Mouse (Mus musculus) ES-E14 (cell line): ENCODE measurements around the gene Capn10. TPM values are rescaled to one million over a fixed set of nuclear protein-coding genes. Genes with fewer than 3 reads are reported as not detected.
A peak's percentile ranks its signal among the peaks of the same experiment; 100 is the strongest.

Source experiments
- DNase-seq: peaks from one replicate; pipeline ENCODE4 v3.0.0-alpha.2; 2013; ENCODE audit warnings: low read depth, low spot score
- H3K27ac ChIP-seq: 2 replicates; pipeline ENCODE4 v1.5.1; 2012; ENCODE audit warnings: low read depth, mild to moderate bottlenecking, low read length, moderate library complexity, mixed read lengths; ENCODE audit not compliant: poor library complexity, insufficient read depth, severe bottlenecking
- H3K36me3 ChIP-seq: 2 replicates; pipeline ENCODE4 v1.6.1; 2012; ENCODE audit warnings: mild to moderate bottlenecking, low read length, moderate library complexity, mixed read lengths; ENCODE audit not compliant: control insufficient read depth, poor library complexity, insufficient read depth, severe bottlenecking
- H3K4me1 ChIP-seq, 2 experiments: fragments of 150-350 bp in 1 of 2; sonication (generic) in 1 of 2; 2 replicates each; pipeline ENCODE4 v1.6.1; 2012; ENCODE audit warnings: low read length in 2 of 2, mild to moderate bottlenecking in 1 of 2, mixed read lengths in 1 of 2; ENCODE audit not compliant: control insufficient read depth in 2 of 2, insufficient read depth in 2 of 2, poor library complexity in 1 of 2
- H3K4me3 ChIP-seq, 2 experiments: fragments of 150-350 bp in 1 of 2; sonication (generic) in 1 of 2; 2 replicates each; pipeline ENCODE4 v1.5.1; 2012; ENCODE audit warnings: low read length in 2 of 2, low read depth in 1 of 2, mild to moderate bottlenecking in 1 of 2, mixed read lengths in 1 of 2; ENCODE audit not compliant: insufficient read depth in 1 of 2, poor library complexity in 1 of 2, severe bottlenecking in 1 of 2
- H3K9ac ChIP-seq: 2 replicates; pipeline ENCODE4 v1.6.1; 2012; ENCODE audit warnings: low read depth, mild to moderate bottlenecking, low read length, mixed read lengths; ENCODE audit not compliant: poor library complexity, insufficient read depth, severe bottlenecking
- H3K9me3 ChIP-seq: fragments of 150-350 bp; sonication (generic); 2 replicates; pipeline ENCODE4 v1.6.1; 2012; ENCODE audit warnings: low read depth, mild to moderate bottlenecking, low read length; ENCODE audit not compliant: control insufficient read depth, insufficient read depth
- CHD2 ChIP-seq: IDR thresholded peaks from 2 replicates; pipeline ENCODE4 v1.6.1; 2014; ENCODE audit warnings: mild to moderate bottlenecking, low read depth, low read length, inconsistent platforms
- HCFC1 ChIP-seq: IDR thresholded peaks from 2 replicates; pipeline ENCODE4 v1.6.1; 2012; ENCODE audit warnings: low read length, inconsistent platforms, borderline replicate concordance; ENCODE audit not compliant: insufficient read depth
- MAFK ChIP-seq: IDR thresholded peaks from 2 replicates; pipeline ENCODE4 v1.6.1; 2014; ENCODE audit warnings: mild to moderate bottlenecking, low read depth, low read length, inconsistent platforms; ENCODE audit not compliant: insufficient read depth
- ZC3H11A ChIP-seq: IDR thresholded peaks from 2 replicates; pipeline ENCODE4 v1.6.1; 2012; ENCODE audit warnings: low read depth, mild to moderate bottlenecking, inconsistent platforms, low read length, borderline replicate concordance
- ZNF384 ChIP-seq: IDR thresholded peaks from 2 replicates; pipeline ENCODE4 v1.6.1; 2012; ENCODE audit warnings: low read depth, low read length, inconsistent platforms
- in situ Hi-C, 2 experiments: fragments of 600-800 bp; cut with MboI; formaldehyde crosslinking; loops; one replicate each; pipeline ENCODE4 v1.15.1; 2025; ENCODE audit warnings: low sequenced_read_pairs in 2 of 2, inconsistent platforms in 1 of 2; ENCODE audit not compliant: unreplicated experiment in 2 of 2
- total RNA-seq: library from RNA; depleted of rRNA; stranded (reverse); fragments of 300-350 nt; gene quantifications from 2 replicates; pipeline ENCODE4 v1.2.3, GENCODE M21; 2012

Capn10 gene
- total RNA-seq, 1 experiment = 32.6 TPM

DNA sequence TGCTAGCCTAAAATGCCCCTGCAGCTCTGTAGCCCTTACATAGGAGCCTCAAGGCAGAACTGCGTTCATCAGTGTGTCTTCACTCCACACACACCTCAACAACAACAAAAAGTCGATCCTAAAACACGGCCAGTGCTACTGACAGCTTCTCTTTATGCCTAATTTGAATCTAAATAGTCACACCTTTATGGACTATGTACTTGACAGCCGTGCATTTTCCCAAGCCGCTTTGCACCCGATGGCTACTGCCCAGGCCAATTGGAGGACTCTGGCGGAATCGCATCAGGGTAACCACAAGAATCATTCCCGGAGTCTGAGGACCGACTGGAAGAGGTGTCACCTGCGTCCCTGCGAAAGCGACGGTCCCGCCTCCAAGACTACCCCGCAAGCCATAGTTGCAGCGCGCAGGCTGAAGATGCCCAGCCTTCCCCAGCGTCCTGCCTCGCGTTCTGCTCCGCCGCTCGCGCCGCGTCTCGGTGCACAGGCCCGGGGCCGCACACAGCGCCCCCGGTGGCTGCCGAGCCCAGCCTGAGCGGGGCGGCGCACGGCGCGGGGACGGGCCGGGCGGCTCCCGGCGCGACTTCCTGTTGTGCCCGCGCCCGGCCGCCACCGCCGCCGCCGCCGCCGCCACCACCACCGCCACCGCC lies 23.8 kb upstream of the Capn10 start, which contains the start of gene Rnpepl1:
TSS of gene Rnpepl1 (plus strand) at position 545 of the 647 bp plus-strand sequence.
- no peak for TF ChIP-seq ZNF384
- no peak for TF ChIP-seq CHD2
- no peak for TF ChIP-seq HCFC1
- TF ChIP-seq MAFK = no peak
- TF ChIP-seq ZC3H11A = no peak

GRCm38 (mm10) chr1:92910925-92911720 lies 23.1 kb upstream of the Capn10 start:
- Histone ChIP-seq H3K4me3 (peak overlapping the region; percentile 70 to 73), H3K9me3 (no peaks in the 10 kb centered on the region), H3K4me1 (peaks cover 0 to 10% of the 10 kb centered on the region in 2 experiments; a peak in 1 of 4 replicates), H3K27ac (no peak overlapping the region), H3K36me3 (peaks cover 3% of the 10 kb centered on the region; the same call in 1 of the 2 replicates), H3K9ac (peak overlapping the region; percentile 68)
- TF ChIP-seq HCFC1 (no peak), ZC3H11A (no peak), CHD2 (no peak), MAFK (no peak), ZNF384 (no peak)
- in situ Hi-C loops = no loop called here
- no peak for DNase-seq

More for the DNA sequence above, 23.8 kb upstream of the Capn10 start, which contains the start of gene Rnpepl1:
- in situ Hi-C loops = no loop called here
- Histone ChIP-seq H3K4me3 (peak within 1 kb of the TSS; percentile 70 to 73), H3K4me1 (peaks cover 0 to 10% of the 10 kb centered on the region in 2 experiments; a peak in 1 of 4 replicates), H3K36me3 (no peaks in the 10 kb centered on the region; the same call in 1 of the 2 replicates), H3K9ac (peak within 1 kb of the TSS; percentile 68), H3K9me3 (no peaks in the 10 kb centered on the region), H3K27ac (no peak within 1 kb of the TSS)
- DNase-seq = no peak

DNA sequence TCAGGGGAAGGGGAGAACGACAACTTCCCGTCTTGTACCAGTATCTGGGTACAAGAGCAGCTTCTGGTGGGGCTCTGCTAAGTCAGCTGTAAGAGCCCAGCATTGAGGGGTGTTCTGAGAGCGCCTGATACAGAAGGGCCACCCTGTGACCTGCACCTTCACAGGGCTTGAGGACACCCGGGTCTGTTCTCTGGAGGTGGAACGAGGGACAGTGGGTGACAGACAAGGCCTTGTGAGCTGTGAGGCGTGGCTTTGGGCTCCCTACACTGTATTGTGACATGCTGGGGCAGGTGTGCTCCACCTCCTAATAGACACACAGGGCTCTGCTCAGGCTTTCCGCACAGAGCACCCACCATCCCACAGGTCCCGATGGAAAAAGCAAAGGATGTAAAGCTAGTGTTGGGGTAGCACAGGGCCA lies 22.4 kb upstream of the Capn10 start:
- Histone ChIP-seq H3K4me1 (peaks cover 0 to 10% of the 10 kb centered on the region in 2 experiments; a peak in 1 of 4 replicates), H3K9ac (no peak overlapping the region), H3K27ac (no peak overlapping the region), H3K36me3 (peaks cover 8% of the 10 kb centered on the region; the same call in 1 of the 2 replicates), H3K9me3 (no peaks in the 10 kb centered on the region), H3K4me3 (peak overlapping the region; percentile 70 to 73; a peak in 3 of 4 replicates)
- TF ChIP-seq ZNF384 = no peak
- TF ChIP-seq CHD2 = no peak
- TF ChIP-seq MAFK = no peak
- TF ChIP-seq ZC3H11A = no peak
- TF ChIP-seq HCFC1 = no peak
- in situ Hi-C loops = no loop called here
- no peak for DNase-seq

DNA sequence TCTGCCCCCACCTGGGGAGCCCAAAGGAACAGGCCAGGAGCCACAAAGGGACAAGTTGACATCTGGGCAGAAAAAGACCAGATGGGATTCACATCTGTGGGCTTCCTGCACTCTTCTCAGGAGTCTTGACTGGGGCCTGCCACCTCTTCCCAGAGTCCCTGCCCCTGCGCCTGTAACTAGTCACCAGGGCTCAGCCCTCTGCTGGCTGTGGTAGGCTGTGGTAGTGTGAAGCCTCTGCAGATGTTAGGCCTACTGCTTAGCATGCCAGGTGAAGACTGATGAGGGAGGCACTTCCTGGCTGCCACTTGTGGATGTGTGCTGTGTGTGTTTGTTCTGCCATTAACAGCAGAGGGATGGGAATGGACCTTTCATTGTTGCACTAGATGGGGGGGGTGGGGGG lies 21.9 kb upstream of the Capn10 start:
- in situ Hi-C loops = no loop called here
- Histone ChIP-seq H3K4me3 (no peak overlapping the region; a peak in 1 of 4 replicates), H3K27ac (no peak overlapping the region), H3K9ac (no peak overlapping the region), H3K4me1 (peaks cover 0 to 10% of the 10 kb centered on the region in 2 experiments; a peak in 1 of 4 replicates), H3K9me3 (no peaks in the 10 kb centered on the region), H3K36me3 (peaks cover 9% of the 10 kb centered on the region; the same call in 1 of the 2 replicates)
- DNase-seq = no peak
- no peak for TF ChIP-seq ZNF384
- no peak for TF ChIP-seq HCFC1
- TF ChIP-seq CHD2 = no peak
- TF ChIP-seq ZC3H11A = no peak
- no peak for TF ChIP-seq MAFK
